Mouse (Mus musculus): Measurements from ENCODE around the gene Fzd4. TPM values are rescaled to one million over a fixed set of nuclear protein-coding genes. Genes with fewer than 3 reads are reported as not detected.
A peak's percentile ranks its signal among the peaks of the same experiment; 100 is the strongest.

Fzd4 gene
- total RNA-seq, 2 experiments from 2014 or later: 0.54 to 0.79 TPM

GRCm38 (mm10) chr7:89425803-89426725 is 21.9 kb downstream of the Fzd4 start:
- ATAC-seq (replicated peaks; ENCODE audit: poor library complexity): no peak

DNA sequence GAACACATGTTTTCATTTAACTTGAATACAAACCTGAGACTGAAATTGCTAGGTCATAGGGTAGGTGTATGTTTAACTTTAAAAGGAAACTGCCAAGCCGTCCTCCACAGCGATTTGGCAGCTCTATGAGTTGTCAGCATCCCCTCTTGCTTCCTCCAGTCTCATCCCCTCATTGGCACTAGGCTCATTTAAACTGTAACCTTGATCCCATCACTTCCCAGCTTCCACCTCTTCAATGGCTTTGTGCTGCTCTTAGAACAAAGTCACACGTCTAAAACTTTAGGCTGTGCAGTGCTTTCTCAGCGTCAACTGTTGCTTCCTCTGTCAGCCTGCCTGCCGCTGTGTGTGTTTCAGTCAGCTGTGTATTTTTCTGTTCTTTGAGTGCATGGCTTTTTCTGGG is 22.9 kb downstream of the Fzd4 start:
- no peak; the same call in 1 of the 2 replicates for ATAC-seq (replicated peaks; ENCODE audit: poor library complexity)

- no peak for ATAC-seq (replicated peaks; ENCODE audit: poor library complexity)
Observed at GRCm38 (mm10) chr7:89428804-89429203, 24.6 kb downstream of the Fzd4 start.

GRCm38 (mm10) chr7:89429326-89429725 is 25.2 kb downstream of the Fzd4 start:
- ATAC-seq (replicated peaks; ENCODE audit: poor library complexity): no peak

- no peak for ATAC-seq (replicated peaks; ENCODE audit: poor library complexity)
Observed at GRCm38 (mm10) chr7:89431185-89431584, 27.0 kb downstream of the Fzd4 start.

DNA sequence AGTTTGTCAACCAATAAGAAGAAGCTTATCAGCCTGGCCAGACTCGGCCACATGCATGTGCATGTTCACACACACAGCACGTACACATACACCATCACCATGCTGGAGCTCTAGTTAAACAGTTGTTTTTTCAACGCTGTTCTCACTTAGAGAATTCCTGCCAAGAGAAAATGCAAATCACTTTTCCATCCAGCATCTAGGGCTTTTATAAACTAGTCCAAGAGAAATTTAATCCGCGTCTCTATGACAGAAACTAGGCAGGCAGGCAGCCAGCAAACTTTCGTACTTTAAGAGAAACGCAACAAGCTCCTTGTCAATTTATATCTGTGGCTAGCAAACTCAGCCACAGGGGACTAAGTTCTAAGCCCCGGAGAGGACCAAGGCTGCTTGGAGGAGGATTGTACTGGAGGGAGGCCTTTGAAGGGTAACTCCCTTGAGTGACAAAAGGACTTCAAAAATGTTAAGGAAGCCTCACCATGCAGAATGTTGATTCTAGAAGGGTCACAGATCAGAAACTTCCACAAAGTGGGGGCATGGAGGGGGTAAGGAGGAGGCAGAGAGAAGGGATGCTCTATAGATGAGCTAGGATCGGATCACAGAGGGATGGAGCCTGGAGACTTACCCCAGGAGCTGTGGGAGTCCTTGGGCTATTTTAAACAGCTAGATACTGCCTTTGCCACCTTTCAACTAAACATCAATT is 29.2 kb downstream of the Fzd4 start:
- ATAC-seq (replicated peaks; ENCODE audit: poor library complexity): no peak

- ATAC-seq (replicated peaks; ENCODE audit: poor library complexity): no peak
Observed at GRCm38 (mm10) chr7:89433893-89434616, 29.9 kb downstream of the Fzd4 start.

DNA sequence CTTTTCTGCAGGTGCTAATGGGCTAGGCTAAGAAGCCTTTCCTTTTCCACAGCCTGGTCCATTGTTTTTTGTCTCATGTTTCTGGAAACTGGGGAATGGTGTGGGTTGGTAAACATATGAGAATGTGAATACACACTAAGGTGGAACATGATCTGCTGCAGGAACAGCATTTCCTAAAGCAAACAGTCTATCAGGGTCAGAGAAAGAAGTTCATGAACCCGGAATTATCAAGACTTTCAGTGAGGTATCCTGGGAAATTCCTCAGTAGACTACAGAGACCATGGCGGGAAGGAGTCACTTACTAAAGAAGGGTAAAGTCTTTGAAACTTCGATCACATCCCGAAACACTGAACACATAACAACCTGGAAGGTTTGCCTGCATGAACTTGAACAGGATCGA is 32.2 kb downstream of the Fzd4 start:
- ATAC-seq (replicated peaks; ENCODE audit: poor library complexity): no peak

GRCm38 (mm10) chr7:89437589-89437988 is 33.4 kb downstream of the Fzd4 start:
- ATAC-seq (replicated peaks; ENCODE audit: poor library complexity): peak; percentile 81

- ATAC-seq (replicated peaks; ENCODE audit: poor library complexity): peak; percentile 18
Observed at GRCm38 (mm10) chr7:89441291-89441690, 37.1 kb downstream of the Fzd4 start.

DNA sequence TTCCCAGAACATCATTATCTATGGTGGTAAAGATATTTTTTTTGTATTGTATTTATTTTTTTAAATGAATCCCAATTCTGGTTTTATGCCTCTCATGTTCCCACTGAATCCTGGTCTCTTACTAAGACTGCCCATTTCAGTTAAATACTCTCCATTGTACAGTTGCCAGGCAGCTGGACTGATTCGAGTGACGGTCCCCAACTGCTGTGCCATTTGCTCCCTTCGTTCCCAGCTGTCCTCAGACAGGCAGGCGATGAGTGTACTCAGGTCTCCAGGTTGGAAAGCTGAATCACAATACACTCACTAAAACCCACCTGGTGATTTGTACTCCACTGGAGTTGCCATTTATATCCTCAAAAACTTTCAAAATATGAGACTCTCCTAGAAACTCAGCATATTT is 38.1 kb downstream of the Fzd4 start:
- no peak for ATAC-seq (replicated peaks; ENCODE audit: poor library complexity)

- ATAC-seq (replicated peaks; ENCODE audit: poor library complexity): peak; percentile 95
Observed at GRCm38 (mm10) chr7:89445137-89445536, 41.0 kb downstream of the Fzd4 start.

GRCm38 (mm10) chr7:89450312-89450711 is 46.2 kb downstream of the Fzd4 start:
- ATAC-seq (replicated peaks; ENCODE audit: poor library complexity): peak; percentile 57; the same call in 1 of the 2 replicates

- no peak for ATAC-seq (replicated peaks; ENCODE audit: poor library complexity)
Observed at GRCm38 (mm10) chr7:89456380-89457076, 52.4 kb downstream of the Fzd4 start.

GRCm38 (mm10) chr7:89459691-89460090 is 55.5 kb downstream of the Fzd4 start:
- peak; percentile 67 for ATAC-seq (replicated peaks; ENCODE audit: poor library complexity)

DNA sequence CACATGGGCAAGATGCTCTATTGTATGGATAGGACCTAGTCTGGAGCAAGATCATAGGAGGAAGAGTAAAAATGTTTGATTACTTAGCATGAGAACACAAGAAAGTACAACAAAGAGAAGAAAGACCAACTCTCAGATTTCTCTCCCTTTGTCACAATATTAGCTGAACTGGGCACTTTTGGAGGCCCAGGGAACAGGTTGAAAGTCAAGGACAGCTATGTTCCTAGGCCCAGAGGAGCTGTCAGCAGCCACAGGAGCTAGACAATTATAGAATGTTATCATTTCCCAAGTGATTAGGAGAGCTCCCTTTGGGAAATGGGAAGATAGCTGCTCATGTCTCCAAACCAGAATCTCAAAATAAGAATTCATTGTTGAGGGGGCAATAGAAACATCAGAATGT is 56.8 kb downstream of the Fzd4 start:
- ATAC-seq (replicated peaks; ENCODE audit: poor library complexity): no peak

DNA sequence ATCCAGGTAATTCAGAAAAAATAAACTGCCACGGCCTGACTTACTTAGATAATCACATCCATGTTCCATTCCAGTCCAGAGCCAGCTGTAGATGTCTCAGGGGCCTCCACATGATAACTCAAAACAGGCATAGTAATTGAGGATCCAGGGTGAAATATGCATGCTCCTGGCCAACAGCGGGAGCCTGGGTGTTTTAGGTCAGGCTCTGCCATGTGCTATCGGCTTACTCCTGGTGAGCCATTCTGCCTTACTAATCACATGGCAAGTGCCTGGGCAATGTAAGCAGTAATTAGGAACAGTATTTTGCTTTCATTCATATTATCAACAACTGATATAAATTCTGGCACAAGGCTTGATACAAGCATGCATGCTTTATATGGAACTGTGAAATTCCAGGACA is 57.2 kb downstream of the Fzd4 start:
- no peak for ATAC-seq (replicated peaks; ENCODE audit: poor library complexity)

Data from megakaryocyte progenitor cell, adult 5-6 weeks (primary cell).